Mouse (Mus musculus) WW6 (cell line): ENCODE measurements around the gene Kcng4.

ENCODE experiments used
- DNase-seq: peaks from one replicate; pipeline ENCODE4 v3.0.0-alpha.2; 2013; ENCODE audit warnings: low read depth, low spot score

Gene Kcng4

GRCm38 (mm10) chr8:119616358-119616757 is 19.1 kb downstream of the Kcng4 start:
- DNase-seq: no peak

- no peak for DNase-seq
Observed at GRCm38 (mm10) chr8:119615096-119615495, 20.4 kb downstream of the Kcng4 start.

GRCm38 (mm10) chr8:119612471-119612870 is 23.0 kb downstream of the Kcng4 start, which contains the start of gene Adad2:
Gene Adad2 (plus strand): TSS chr8:119612747.
- no peak for DNase-seq

GRCm38 (mm10) chr8:119606224-119606623 is 29.3 kb downstream of the Kcng4 start:
- DNase-seq: no peak

- DNase-seq: peak; percentile 90
Observed at GRCm38 (mm10) chr8:119604996-119605395, 30.5 kb downstream of the Kcng4 start, which contains the start of gene Taf1c. Gene Taf1c (minus strand): TSS chr8:119605222.

- no peak for DNase-seq
Observed at GRCm38 (mm10) chr8:119604398-119604803, 31.1 kb downstream of the Kcng4 start.

- DNase-seq: no peak
Observed at GRCm38 (mm10) chr8:119603771-119604170, 31.7 kb downstream of the Kcng4 start.

GRCm38 (mm10) chr8:119591456-119591855 is 44.0 kb downstream of the Kcng4 start:
- no peak for DNase-seq

- no peak for DNase-seq
Observed at GRCm38 (mm10) chr8:119590348-119590747, 45.1 kb downstream of the Kcng4 start.

- no peak for DNase-seq
Observed at GRCm38 (mm10) chr8:119588844-119589243, 46.6 kb downstream of the Kcng4 start.

GRCm38 (mm10) chr8:119588321-119588720 is 47.2 kb downstream of the Kcng4 start:
- DNase-seq: no peak

- no peak for DNase-seq
Observed at GRCm38 (mm10) chr8:119585901-119586300, 49.6 kb downstream of the Kcng4 start.

- no peak for DNase-seq
Observed at GRCm38 (mm10) chr8:119580441-119581161, 54.9 kb downstream of the Kcng4 start.

- no peak for DNase-seq
Observed at GRCm38 (mm10) chr8:119579096-119579495, 56.4 kb downstream of the Kcng4 start.

GRCm38 (mm10) chr8:119575366-119575726 is 60.1 kb downstream of the Kcng4 start:
- DNase-seq: no peak

- DNase-seq: peak; percentile 76
Observed at GRCm38 (mm10) chr8:119574437-119575365, 60.8 kb downstream of the Kcng4 start, which contains the start of the genes Hsdl1 and Dnaaf1. Gene Hsdl1 (minus strand): TSS chr8:119575183. Gene Dnaaf1 (plus strand): TSS chr8:119575235.
